Mouse (Mus musculus): ENCODE results near the gene Vps11. TPM values are rescaled to one million over a fixed set of nuclear protein-coding genes. Genes with fewer than 3 reads are reported as not detected.
A peak's percentile ranks its signal among the peaks of the same experiment; 100 is the strongest.

The Vps11 gene
- polyA plus RNA-seq, 1 experiment, result 34.1 TPM

GRCm38 (mm10) chr9:44314257-44314547 is 47.3 kb downstream of the Vps11 start:
- 92% methylated on average over 4 of the region's 4 CpGs for WGBS
- Histone ChIP-seq H3K27me3 (replicated peaks; ENCODE audit: control insufficient read depth, insufficient read depth, low read length) (no peaks in the 10 kb centered on the region), H3K4me3 (ENCODE audit: insufficient read depth, low read depth, low read length) (no peak overlapping the region), H3K36me3 (ENCODE audit: control insufficient read depth, insufficient read depth, low read length) (peaks cover 12% of the 10 kb centered on the region), H3K4me1 (ENCODE audit: control insufficient read depth, insufficient read depth, low read length) (peaks cover 3% of the 10 kb centered on the region), H3K27ac (ENCODE audit: insufficient read depth, low read depth, low read length) (no peak overlapping the region)
- no peak for DNase-seq
- TF ChIP-seq POLR2A (IDR thresholded peaks at IDR 0.05; ENCODE audit: low read depth, low read length) (no peak), CTCF (conservative IDR thresholded peaks at IDR 0.05; ENCODE audit: insufficient read depth, insufficient read length, low read depth, low read length) (no peak)

GRCm38 (mm10) chr9:44313476-44314256 is 47.8 kb downstream of the Vps11 start:
- Histone ChIP-seq H3K27ac (ENCODE audit: insufficient read depth, low read depth, low read length) (no peak overlapping the region), H3K4me3 (ENCODE audit: insufficient read depth, low read depth, low read length) (no peak overlapping the region), H3K4me1 (ENCODE audit: control insufficient read depth, insufficient read depth, low read length) (peaks cover 3% of the 10 kb centered on the region), H3K36me3 (ENCODE audit: control insufficient read depth, insufficient read depth, low read length) (peaks cover 12% of the 10 kb centered on the region), H3K27me3 (replicated peaks; ENCODE audit: control insufficient read depth, insufficient read depth, low read length) (no peaks in the 10 kb centered on the region)
- WGBS, result 79% methylated on average over 19 of the region's 19 CpGs
- TF ChIP-seq POLR2A (IDR thresholded peaks at IDR 0.05; ENCODE audit: low read depth, low read length) (no peak), CTCF (conservative IDR thresholded peaks at IDR 0.05; ENCODE audit: insufficient read depth, insufficient read length, low read depth, low read length) (no peak)
- DNase-seq, result no peak

DNA sequence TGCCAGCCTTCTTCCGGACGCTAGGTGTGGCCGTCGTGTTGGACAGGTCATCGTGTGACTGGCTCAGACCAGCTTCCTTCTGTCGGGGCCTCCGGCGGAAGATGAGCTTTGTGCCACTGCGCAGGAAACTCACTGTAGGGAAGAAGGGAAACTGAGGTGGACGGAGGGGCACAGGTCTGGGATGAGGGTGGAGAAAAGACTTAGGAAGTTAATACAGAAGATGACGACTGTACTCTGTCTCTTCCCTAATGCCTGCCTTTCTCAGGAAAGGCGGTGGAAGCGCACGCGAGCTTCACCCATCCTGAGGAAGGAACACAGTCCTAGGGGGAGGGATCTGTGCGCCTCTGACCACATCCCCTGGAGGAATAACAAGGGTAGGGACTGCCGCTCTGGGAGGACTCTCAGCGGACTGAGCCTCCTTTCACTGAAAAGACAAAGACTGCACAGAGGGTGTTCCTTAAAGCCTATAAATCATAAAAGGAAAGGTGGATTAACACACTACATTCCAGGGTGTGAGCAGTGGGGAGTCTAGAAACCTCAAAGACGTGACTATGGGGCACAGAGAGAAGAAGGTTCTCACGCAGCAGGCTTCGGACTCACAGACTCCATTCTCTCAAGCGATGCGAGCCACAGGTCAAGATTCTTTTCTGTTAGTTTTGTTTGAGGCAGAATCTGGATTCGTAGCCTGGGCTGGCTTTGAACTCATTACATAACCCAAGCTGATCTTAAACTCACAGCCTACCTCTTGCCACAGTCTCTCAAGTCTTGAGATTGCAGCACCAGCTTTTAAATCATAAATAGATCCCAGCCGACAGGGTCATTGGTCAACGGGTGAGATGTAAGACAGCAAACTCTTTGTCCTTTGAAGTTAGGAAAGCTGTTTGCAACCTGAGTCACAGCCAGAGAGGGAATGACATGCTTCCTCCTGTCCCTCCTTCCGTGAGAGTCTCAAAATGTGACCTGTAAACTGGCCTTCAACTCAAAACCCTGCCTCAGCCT is 50.0 kb downstream of the Vps11 start:
- peak; percentile 78 for DNase-seq
- no peaks in the 10 kb centered on the region for H3K27me3 ChIP-seq (replicated peaks; ENCODE audit: control insufficient read depth, insufficient read depth, low read length)
- H3K36me3 ChIP-seq (ENCODE audit: control insufficient read depth, insufficient read depth, low read length), result peaks cover 9% of the 10 kb centered on the region; the same call in 1 of the 2 replicates
- 46% methylated on average over 27 of the region's 27 CpGs for WGBS
- peak overlapping the region; percentile 81 for H3K27ac ChIP-seq (ENCODE audit: insufficient read depth, low read depth, low read length)
- no peak for TF ChIP-seq POLR2A (IDR thresholded peaks at IDR 0.05; ENCODE audit: low read depth, low read length)
- no peaks in the 10 kb centered on the region for H3K4me1 ChIP-seq (ENCODE audit: control insufficient read depth, insufficient read depth, low read length)
- H3K4me3 ChIP-seq (ENCODE audit: insufficient read depth, low read depth, low read length), result peak overlapping the region; percentile 27

- WGBS, result 58% methylated on average over 10 of the region's 10 CpGs
- Histone ChIP-seq H3K36me3 (ENCODE audit: control insufficient read depth, insufficient read depth, low read length) (peaks cover 9% of the 10 kb centered on the region; the same call in 1 of the 2 replicates), H3K27me3 (replicated peaks; ENCODE audit: control insufficient read depth, insufficient read depth, low read length) (no peaks in the 10 kb centered on the region), H3K4me3 (ENCODE audit: insufficient read depth, low read depth, low read length) (no peak overlapping the region), H3K27ac (ENCODE audit: insufficient read depth, low read depth, low read length) (peak overlapping the region; percentile 78), H3K4me1 (ENCODE audit: control insufficient read depth, insufficient read depth, low read length) (no peaks in the 10 kb centered on the region)
- no peak for DNase-seq
- TF ChIP-seq POLR2A (IDR thresholded peaks at IDR 0.05; ENCODE audit: low read depth, low read length) (no peak), CTCF (conservative IDR thresholded peaks at IDR 0.05; ENCODE audit: insufficient read depth, insufficient read length, low read depth, low read length) (no peak)
Observed at GRCm38 (mm10) chr9:44310750-44311135, 50.7 kb downstream of the Vps11 start.

- TF ChIP-seq CTCF (conservative IDR thresholded peaks at IDR 0.05; ENCODE audit: insufficient read depth, insufficient read length, low read depth, low read length) (no peak), POLR2A (IDR thresholded peaks at IDR 0.05; ENCODE audit: low read depth, low read length) (no peak)
Observed at GRCm38 (mm10) chr9:44309756-44310155, 51.7 kb downstream of the Vps11 start.

GRCm38 (mm10) chr9:44307248-44307647 is 54.2 kb downstream of the Vps11 start:
- TF ChIP-seq POLR2A (IDR thresholded peaks at IDR 0.05; ENCODE audit: low read depth, low read length) (no peak), CTCF (conservative IDR thresholded peaks at IDR 0.05; ENCODE audit: insufficient read depth, insufficient read length, low read depth, low read length) (no peak)
- H3K27me3 ChIP-seq (replicated peaks; ENCODE audit: control insufficient read depth, insufficient read depth, low read length), result no peaks in the 10 kb centered on the region
- H3K4me3 ChIP-seq (ENCODE audit: insufficient read depth, low read depth, low read length), result no peak overlapping the region
- WGBS, result 76% methylated on average over 2 of the region's 2 CpGs
- H3K36me3 ChIP-seq (ENCODE audit: control insufficient read depth, insufficient read depth, low read length), result no peaks in the 10 kb centered on the region; the same call in 1 of the 2 replicates
- H3K27ac ChIP-seq (ENCODE audit: insufficient read depth, low read depth, low read length), result no peak overlapping the region
- DNase-seq, result no peak
- H3K4me1 ChIP-seq (ENCODE audit: control insufficient read depth, insufficient read depth, low read length), result no peaks in the 10 kb centered on the region; the same call in 1 of the 2 replicates

More at GRCm38 (mm10) chr9:44309756-44310155, 51.7 kb downstream of the Vps11 start:
- no peak for DNase-seq
- Histone ChIP-seq H3K27me3 (replicated peaks; ENCODE audit: control insufficient read depth, insufficient read depth, low read length) (no peaks in the 10 kb centered on the region), H3K27ac (ENCODE audit: insufficient read depth, low read depth, low read length) (no peak overlapping the region), H3K4me3 (ENCODE audit: insufficient read depth, low read depth, low read length) (no peak overlapping the region), H3K36me3 (ENCODE audit: control insufficient read depth, insufficient read depth, low read length) (peaks cover 3% of the 10 kb centered on the region; the same call in 1 of the 2 replicates), H3K4me1 (ENCODE audit: control insufficient read depth, insufficient read depth, low read length) (no peaks in the 10 kb centered on the region)
- WGBS, result 60% methylated on average over 3 of the region's 3 CpGs

DNA sequence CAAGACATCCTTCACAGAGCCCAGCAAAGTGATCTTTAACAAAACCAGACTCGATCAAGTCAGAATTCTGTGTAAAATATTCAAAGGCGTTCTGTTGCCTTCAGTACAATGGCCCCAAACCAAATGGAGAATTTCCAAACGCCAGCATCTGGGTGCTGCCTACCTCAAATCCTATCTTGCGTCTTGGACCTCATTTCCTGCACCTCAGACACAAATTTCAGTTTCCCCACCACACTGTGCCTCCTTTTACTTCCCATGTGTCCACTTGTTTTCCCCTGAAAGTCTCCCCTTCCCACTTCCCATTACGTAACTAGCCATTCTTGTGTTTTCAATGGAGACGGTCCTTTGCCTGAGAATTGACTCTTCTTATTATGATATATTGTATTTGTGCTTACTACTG is 54.9 kb downstream of the Vps11 start:
- Histone ChIP-seq H3K4me3 (ENCODE audit: insufficient read depth, low read depth, low read length) (no peak overlapping the region), H3K36me3 (ENCODE audit: control insufficient read depth, insufficient read depth, low read length) (no peaks in the 10 kb centered on the region; the same call in 1 of the 2 replicates), H3K27me3 (replicated peaks; ENCODE audit: control insufficient read depth, insufficient read depth, low read length) (no peaks in the 10 kb centered on the region), H3K4me1 (ENCODE audit: control insufficient read depth, insufficient read depth, low read length) (no peaks in the 10 kb centered on the region; the same call in 1 of the 2 replicates), H3K27ac (ENCODE audit: insufficient read depth, low read depth, low read length) (no peak overlapping the region)
- DNase-seq, result no peak
- no peak for TF ChIP-seq POLR2A (IDR thresholded peaks at IDR 0.05; ENCODE audit: low read depth, low read length)
- no peak for TF ChIP-seq CTCF (conservative IDR thresholded peaks at IDR 0.05; ENCODE audit: insufficient read depth, insufficient read length, low read depth, low read length)
- 90% methylated on average over 6 of the region's 6 CpGs for WGBS

Measured in kidney, adult 2 months (tissue).